ENCODE assay signal across 32 mouse cellular contexts in the genomic region with DNA sequence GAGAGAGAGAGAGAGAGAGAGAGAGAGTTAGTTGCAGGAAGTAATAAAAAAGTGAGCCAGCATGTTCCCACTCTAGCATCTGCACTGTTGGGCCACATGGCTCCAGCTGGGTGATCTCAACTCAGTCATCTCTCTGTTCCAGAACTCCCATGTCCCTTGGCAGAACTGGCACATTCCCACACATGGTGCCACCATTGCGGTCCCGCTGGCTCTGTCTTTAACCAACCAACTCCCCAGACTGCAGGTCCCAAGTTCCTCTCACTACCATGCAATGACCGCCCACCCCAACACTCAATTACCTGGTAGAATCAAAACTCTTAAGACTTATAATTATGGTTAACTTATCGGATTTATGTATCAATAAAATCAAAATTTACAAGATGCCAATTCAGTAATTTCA.
"Had no signal": no experiment of that assay in that cellular context is flagged by ENCODE, and none has a peak within 500 bp of the region (broad histone marks: within the 10 kb centered on the region; RNA-seq: fewer than 3 reads in every experiment).

No protein-coding gene starts in this region.

- H3K4me3 ChIP-seq: heart, embryonic 13.5 days; heart, embryonic 15.5 days; hindbrain, embryonic 10.5 days; hindbrain, embryonic 12.5 days; hindbrain, embryonic 13.5 days; hindbrain, embryonic 15.5 days; intestine, embryonic 15.5 days; kidney, embryonic 15.5 days; layer of hippocampus, adult 2 months; left cerebral cortex, adult 2 months had no signal

- H3K9ac ChIP-seq: heart, embryonic 13.5 days; heart, embryonic 15.5 days; hindbrain, embryonic 12.5 days; hindbrain, embryonic 13.5 days; hindbrain, embryonic 14.5 days; hindbrain, embryonic 15.5 days; intestine, embryonic 15.5 days; kidney, embryonic 15.5 days had no signal

- ATAC-seq: hindbrain, embryonic 16.5 days; hindbrain, postnatal 0 days; inflammation-experienced regulatory T-cells, adult 6 months; intestine, embryonic 15.5 days; intestine, embryonic 16.5 days; intestine, postnatal 0 days had no signal

- H3K4me2 ChIP-seq: heart, embryonic 11.5 days; heart, embryonic 13.5 days; heart, embryonic 15.5 days; hindbrain, embryonic 12.5 days; hindbrain, embryonic 13.5 days; hindbrain, embryonic 14.5 days; hindbrain, embryonic 15.5 days; intestine, embryonic 15.5 days; kidney, embryonic 15.5 days had no signal

- H3K4me1 ChIP-seq: heart, embryonic 15.5 days; hindbrain, embryonic 10.5 days; hindbrain, embryonic 12.5 days; hindbrain, embryonic 13.5 days; hindbrain, embryonic 15.5 days; intestine, embryonic 15.5 days; kidney, embryonic 15.5 days had no signal

- DNase-seq: heart, postnatal 10 days; heart, postnatal 36 days; heart, postnatal 4 days; kidney, adult 11 months; kidney, adult 18-20 months; kidney, adult 2 months; kidney, adult 8-10 months; kidney, adult 9 months; kidney, postnatal 10 days; kidney, postnatal 14 days; kidney, postnatal 36 days; kidney, postnatal 4 days; layer of hippocampus, adult 9-11 months; layer of hippocampus, postnatal 36 days had no signal

- H3K27me3 ChIP-seq: heart, embryonic 13.5 days; heart, embryonic 15.5 days; hindbrain, embryonic 12.5 days; hindbrain, embryonic 13.5 days; hindbrain, embryonic 15.5 days; intestine, embryonic 15.5 days; kidney, embryonic 15.5 days had no signal

- H3K9me3 ChIP-seq: heart, embryonic 15.5 days; hindbrain, embryonic 10.5 days; hindbrain, embryonic 12.5 days; hindbrain, embryonic 13.5 days; hindbrain, embryonic 15.5 days; intestine, embryonic 15.5 days; kidney, embryonic 15.5 days had no signal

- H3K27ac ChIP-seq: heart, embryonic 13.5 days; heart, embryonic 15.5 days; hindbrain, embryonic 10.5 days; hindbrain, embryonic 12.5 days; hindbrain, embryonic 13.5 days; hindbrain, embryonic 14.5 days; hindbrain, embryonic 15.5 days; hindbrain, postnatal 0 days; intestine, embryonic 15.5 days; kidney, embryonic 15.5 days; kidney, postnatal 0 days; layer of hippocampus, adult 2 months; left cerebral cortex, adult 2 months had no signal

- H3K36me3 ChIP-seq: hindbrain, embryonic 10.5 days; hindbrain, embryonic 12.5 days; hindbrain, embryonic 13.5 days; hindbrain, embryonic 15.5 days; intestine, embryonic 15.5 days; kidney, embryonic 15.5 days had no signal
